Mouse (Mus musculus) activated CD4-positive, CD25-positive, alpha-beta regulatory T cell, adult 9 weeks (primary cell): ENCODE results near the gene Myo15. TPM values are rescaled to one million over a fixed set of nuclear protein-coding genes. Genes with fewer than 3 reads are reported as not detected.

ENCODE experiments used
- polyA plus RNA-seq: library from polyadenylated mRNA; unstranded; fragments of 100-300 nt; shearing (Covaris generic); gene quantifications from one replicate; pipeline ENCODE4 v1.2.1, GENCODE M21; 2017

Gene Myo15
- not detected for polyA plus RNA-seq

DNA sequence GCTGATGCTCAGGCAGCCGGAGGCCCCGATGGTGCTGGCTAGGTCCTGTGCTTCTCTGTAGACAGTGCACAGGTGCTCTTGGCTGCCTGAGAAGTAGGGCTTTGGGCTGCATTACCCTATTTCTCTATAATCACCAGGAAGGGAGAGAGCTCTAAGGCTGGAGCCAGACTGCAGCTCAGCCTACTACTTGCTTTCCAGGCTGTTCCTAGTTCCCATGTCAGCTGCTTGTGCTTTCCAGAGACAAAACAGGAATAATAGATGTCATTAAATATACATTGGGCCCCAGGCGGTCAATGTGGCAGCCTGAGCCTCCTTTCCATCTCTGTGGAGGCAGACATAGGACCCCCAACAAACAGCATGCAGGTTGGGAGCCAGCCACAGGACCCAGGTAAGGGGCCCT is at the start of gene Myo15:
Gene Myo15 (plus strand): TSS at position 301 of the 400 bp plus-strand sequence.

DNA sequence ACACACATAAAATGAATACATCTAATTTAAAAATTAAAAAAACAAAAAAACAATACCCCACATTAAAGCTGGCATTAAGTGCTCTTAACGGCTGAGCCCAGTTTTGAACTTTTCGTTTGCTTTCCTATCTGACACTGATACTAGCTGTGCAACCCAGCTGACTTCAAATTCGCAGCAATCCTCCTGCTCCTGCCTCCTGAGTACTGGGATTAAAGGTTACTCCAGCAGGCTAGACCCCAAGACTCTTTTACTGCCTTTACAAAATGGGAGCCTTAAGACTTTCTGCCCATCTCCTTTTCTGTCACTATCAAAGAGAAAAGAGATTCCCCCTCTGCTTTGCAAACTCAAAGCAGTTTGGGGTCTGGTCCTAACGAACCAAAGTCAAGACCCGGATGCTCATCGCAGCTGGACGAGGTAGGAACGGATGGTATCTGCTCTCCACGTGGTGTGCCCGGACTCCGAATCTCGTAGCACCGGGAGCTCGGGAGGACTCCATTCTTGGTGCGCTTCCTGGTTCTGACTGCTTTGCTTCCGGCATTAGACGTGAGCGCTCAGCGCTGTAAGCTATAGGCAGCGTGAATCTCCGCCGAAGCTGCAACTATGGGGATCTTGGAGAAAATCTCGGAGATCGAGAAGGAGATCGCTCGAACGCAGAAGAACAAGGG is 14.9 kb upstream of the Myo15 start, which contains the start of gene Drg2:
Gene Drg2 (plus strand): TSS at position 512 of the 665 bp plus-strand sequence.

DNA sequence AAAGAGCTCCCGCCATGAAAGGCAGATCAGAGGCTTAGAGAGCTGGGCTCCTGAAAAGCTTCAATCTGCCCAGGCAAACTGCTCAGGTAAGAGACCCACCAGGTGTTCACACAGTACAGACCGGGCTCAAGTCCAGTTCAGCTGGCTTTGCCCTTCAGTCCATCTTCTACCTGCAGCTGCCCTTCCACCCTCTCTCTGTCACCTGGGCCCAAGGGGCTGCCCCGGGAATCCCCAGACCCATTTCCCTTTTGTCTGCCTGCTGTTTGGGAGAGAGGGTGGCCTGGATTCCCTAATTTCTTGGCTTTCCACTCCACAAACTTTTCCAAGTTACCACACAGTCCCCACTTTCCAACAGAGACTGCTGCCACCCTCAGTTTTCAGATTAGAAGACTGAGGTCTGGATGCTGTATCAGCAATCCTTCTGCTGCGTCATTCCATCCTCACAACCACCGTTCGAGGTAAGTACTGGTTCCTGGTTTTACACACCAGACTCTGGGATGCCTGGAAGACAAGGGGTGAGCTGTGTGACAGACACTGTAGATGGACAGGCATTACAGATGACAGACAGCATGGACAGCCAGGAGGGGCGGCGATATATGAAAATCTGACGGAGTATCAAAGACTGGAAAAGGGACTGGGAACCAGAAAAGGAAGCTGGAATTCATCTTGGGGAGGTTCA is 67.2 kb downstream of the Myo15 start, which contains the start of gene Alkbh5:
Gene Alkbh5 (plus strand): TSS at position 202 of the 679 bp plus-strand sequence.

Other genes starting within 250 kb of the Myo15 start
- gene Srebf1, start 246.8 kb upstream of the Myo15 start, polyA plus RNA-seq: 90.8 TPM
- 61.6 TPM for gene Tom1l2, start 116.4 kb upstream of the Myo15 start, polyA plus RNA-seq
- gene Drc3, start 116.0 kb upstream of the Myo15 start, polyA plus RNA-seq: 0.95 TPM
- 6.4 TPM for gene Gid4, start 52.2 kb upstream of the Myo15 start, polyA plus RNA-seq
- 44.3 TPM for gene Atpaf2, start 50.9 kb upstream of the Myo15 start, polyA plus RNA-seq
- 64.3 TPM for gene Drg2, start 14.7 kb upstream of the Myo15 start, polyA plus RNA-seq
- 4.0 TPM for gene Alkbh5, start 67.0 kb downstream of the Myo15 start, polyA plus RNA-seq
- 22.2 TPM for gene Llgl1, start 230.4 kb downstream of the Myo15 start, polyA plus RNA-seq